Mouse (Mus musculus): Measurements from ENCODE around the gene Olfr768. TPM values are rescaled to one million over a fixed set of nuclear protein-coding genes. Genes with fewer than 3 reads are reported as not detected.

Gene Olfr768
- polyA plus RNA-seq (2014; fragmentation: Illumina TruSeq; extraction: RNeasy Lipid Tissue Mini Kit (QIAGEN cat#74804); ENCODE audit: insufficient read depth, low read depth, low replicate concordance), result not detected

GRCm38 (mm10) chr10:129099275-129099674 lies at the start of gene Olfr768:
TSS of gene Olfr768 (minus strand) at chr10:129099375.

GRCm38 (mm10) chr10:129138898-129139297 lies 39.7 kb upstream of the Olfr768 start, which contains the start of gene Olfr770:
TSS of gene Olfr770 (minus strand) at chr10:129138998.

GRCm38 (mm10) chr10:129117761-129118160 lies 18.6 kb upstream of the Olfr768 start, which contains the start of gene Olfr769:
TSS of gene Olfr769 (minus strand) at chr10:129117861.

GRCm38 (mm10) chr10:129082810-129083209 lies 16.4 kb downstream of the Olfr768 start, which contains the start of gene Olfr767:
TSS of gene Olfr767 (minus strand) at chr10:129082910.

GRCm38 (mm10) chr10:129068877-129069276 lies 30.3 kb downstream of the Olfr768 start, which contains the start of gene Olfr766-ps1:
TSS of gene Olfr766-ps1 (minus strand) at chr10:129068977.

GRCm38 (mm10) chr10:129049898-129050297 lies 49.3 kb downstream of the Olfr768 start, which contains the start of gene Olfr765:
TSS of gene Olfr765 (minus strand) at chr10:129049998.

Other genes with a start within 250 kb of the Olfr768 start
- gene Gdf11, start 207.7 kb downstream of the Olfr768 start, polyA plus RNA-seq (2014; fragmentation: Illumina TruSeq; extraction: RNeasy Lipid Tissue Mini Kit (QIAGEN cat#74804); ENCODE audit: insufficient read depth, low read depth, low replicate concordance), result 0.65 TPM
- gene Cd63, start 198.4 kb downstream of the Olfr768 start, polyA plus RNA-seq (2014; fragmentation: Illumina TruSeq; extraction: RNeasy Lipid Tissue Mini Kit (QIAGEN cat#74804); ENCODE audit: insufficient read depth, low read depth, low replicate concordance), result 322 TPM
- gene Rdh5, start 176.5 kb downstream of the Olfr768 start, polyA plus RNA-seq (2014; fragmentation: Illumina TruSeq; extraction: RNeasy Lipid Tissue Mini Kit (QIAGEN cat#74804); ENCODE audit: insufficient read depth, low read depth, low replicate concordance), result 6.0 TPM
- 331 TPM for gene Bloc1s1, start 175.3 kb downstream of the Olfr768 start, polyA plus RNA-seq (2014; fragmentation: Illumina TruSeq; extraction: RNeasy Lipid Tissue Mini Kit (QIAGEN cat#74804); ENCODE audit: insufficient read depth, low read depth, low replicate concordance)
- 14.2 TPM for gene Itga7, start 165.6 kb downstream of the Olfr768 start, polyA plus RNA-seq (2014; fragmentation: Illumina TruSeq; extraction: RNeasy Lipid Tissue Mini Kit (QIAGEN cat#74804); ENCODE audit: insufficient read depth, low read depth, low replicate concordance)
- not detected for gene Mettl7b, start 138.4 kb downstream of the Olfr768 start, polyA plus RNA-seq (2014; fragmentation: Illumina TruSeq; extraction: RNeasy Lipid Tissue Mini Kit (QIAGEN cat#74804); ENCODE audit: insufficient read depth, low read depth, low replicate concordance)
- not detected for gene Olfr9, start 109.9 kb downstream of the Olfr768 start, polyA plus RNA-seq (2014; fragmentation: Illumina TruSeq; extraction: RNeasy Lipid Tissue Mini Kit (QIAGEN cat#74804); ENCODE audit: insufficient read depth, low read depth, low replicate concordance)
- gene Olfr763, start 88.6 kb downstream of the Olfr768 start, polyA plus RNA-seq (2014; fragmentation: Illumina TruSeq; extraction: RNeasy Lipid Tissue Mini Kit (QIAGEN cat#74804); ENCODE audit: insufficient read depth, low read depth, low replicate concordance), result not detected
- gene Olfr764-ps1, start 59.5 kb downstream of the Olfr768 start, polyA plus RNA-seq (2014; fragmentation: Illumina TruSeq; extraction: RNeasy Lipid Tissue Mini Kit (QIAGEN cat#74804); ENCODE audit: insufficient read depth, low read depth, low replicate concordance), result not detected
- not detected for gene Olfr765, start 49.4 kb downstream of the Olfr768 start, polyA plus RNA-seq (2014; fragmentation: Illumina TruSeq; extraction: RNeasy Lipid Tissue Mini Kit (QIAGEN cat#74804); ENCODE audit: insufficient read depth, low read depth, low replicate concordance)
- not detected for gene Olfr766-ps1, start 30.4 kb downstream of the Olfr768 start, polyA plus RNA-seq (2014; fragmentation: Illumina TruSeq; extraction: RNeasy Lipid Tissue Mini Kit (QIAGEN cat#74804); ENCODE audit: insufficient read depth, low read depth, low replicate concordance)
- not detected for gene Olfr767, start 16.5 kb downstream of the Olfr768 start, polyA plus RNA-seq (2014; fragmentation: Illumina TruSeq; extraction: RNeasy Lipid Tissue Mini Kit (QIAGEN cat#74804); ENCODE audit: insufficient read depth, low read depth, low replicate concordance)
- not detected for gene Olfr769, start 18.5 kb upstream of the Olfr768 start, polyA plus RNA-seq (2014; fragmentation: Illumina TruSeq; extraction: RNeasy Lipid Tissue Mini Kit (QIAGEN cat#74804); ENCODE audit: insufficient read depth, low read depth, low replicate concordance)
- not detected for gene Olfr770, start 39.6 kb upstream of the Olfr768 start, polyA plus RNA-seq (2014; fragmentation: Illumina TruSeq; extraction: RNeasy Lipid Tissue Mini Kit (QIAGEN cat#74804); ENCODE audit: insufficient read depth, low read depth, low replicate concordance)
- not detected for gene Olfr771, start 65.4 kb upstream of the Olfr768 start, polyA plus RNA-seq (2014; fragmentation: Illumina TruSeq; extraction: RNeasy Lipid Tissue Mini Kit (QIAGEN cat#74804); ENCODE audit: insufficient read depth, low read depth, low replicate concordance)
- not detected for gene Olfr772, start 78.5 kb upstream of the Olfr768 start, polyA plus RNA-seq (2014; fragmentation: Illumina TruSeq; extraction: RNeasy Lipid Tissue Mini Kit (QIAGEN cat#74804); ENCODE audit: insufficient read depth, low read depth, low replicate concordance)
- not detected for gene Olfr773, start 88.0 kb upstream of the Olfr768 start, polyA plus RNA-seq (2014; fragmentation: Illumina TruSeq; extraction: RNeasy Lipid Tissue Mini Kit (QIAGEN cat#74804); ENCODE audit: insufficient read depth, low read depth, low replicate concordance)
- gene Olfr774, start 136.8 kb upstream of the Olfr768 start, polyA plus RNA-seq (2014; fragmentation: Illumina TruSeq; extraction: RNeasy Lipid Tissue Mini Kit (QIAGEN cat#74804); ENCODE audit: insufficient read depth, low read depth, low replicate concordance), result not detected
- gene Olfr775, start 149.0 kb upstream of the Olfr768 start, polyA plus RNA-seq (2014; fragmentation: Illumina TruSeq; extraction: RNeasy Lipid Tissue Mini Kit (QIAGEN cat#74804); ENCODE audit: insufficient read depth, low read depth, low replicate concordance), result not detected
- gene Olfr776, start 159.8 kb upstream of the Olfr768 start, polyA plus RNA-seq (2014; fragmentation: Illumina TruSeq; extraction: RNeasy Lipid Tissue Mini Kit (QIAGEN cat#74804); ENCODE audit: insufficient read depth, low read depth, low replicate concordance), result not detected
- gene Olfr777, start 172.1 kb upstream of the Olfr768 start, polyA plus RNA-seq (2014; fragmentation: Illumina TruSeq; extraction: RNeasy Lipid Tissue Mini Kit (QIAGEN cat#74804); ENCODE audit: insufficient read depth, low read depth, low replicate concordance), result not detected
- not detected for gene Olfr780, start 218.7 kb upstream of the Olfr768 start, polyA plus RNA-seq (2014; fragmentation: Illumina TruSeq; extraction: RNeasy Lipid Tissue Mini Kit (QIAGEN cat#74804); ENCODE audit: insufficient read depth, low read depth, low replicate concordance)
- not detected for gene Olfr781, start 229.5 kb upstream of the Olfr768 start, polyA plus RNA-seq (2014; fragmentation: Illumina TruSeq; extraction: RNeasy Lipid Tissue Mini Kit (QIAGEN cat#74804); ENCODE audit: insufficient read depth, low read depth, low replicate concordance)
- gene Olfr782, start 249.5 kb upstream of the Olfr768 start, polyA plus RNA-seq (2014; fragmentation: Illumina TruSeq; extraction: RNeasy Lipid Tissue Mini Kit (QIAGEN cat#74804); ENCODE audit: insufficient read depth, low read depth, low replicate concordance), result not detected